Mouse (Mus musculus) bone marrow macrophage, adult 2 months (primary cell): ENCODE data around the gene Rbms3.

ENCODE experiments used
- CTCF ChIP-seq: IDR thresholded peaks from 2 replicates; pipeline ENCODE4 v1.5.1; 2012; ENCODE audit warnings: low read depth, mild to moderate bottlenecking, low read length, moderate library complexity
- POLR2A ChIP-seq: IDR thresholded peaks from 2 replicates; pipeline ENCODE4 v1.6.1; 2012; ENCODE audit warnings: mild to moderate bottlenecking, low read depth, low read length, borderline replicate concordance

GRCm38 (mm10) chr9:117154590-117154989 is 475.1 kb downstream of the Rbms3 start:
- TF ChIP-seq CTCF, result no peak
- no peak for TF ChIP-seq POLR2A
